Mouse (Mus musculus): ENCODE data around the gene Fam71e1. TPM values are rescaled to one million over a fixed set of nuclear protein-coding genes. Genes with fewer than 3 reads are reported as not detected.

The Fam71e1 gene
- polyA plus RNA-seq (2012; rRNA removed) = 10.0 and 12.5 TPM in 2 replicates

DNA sequence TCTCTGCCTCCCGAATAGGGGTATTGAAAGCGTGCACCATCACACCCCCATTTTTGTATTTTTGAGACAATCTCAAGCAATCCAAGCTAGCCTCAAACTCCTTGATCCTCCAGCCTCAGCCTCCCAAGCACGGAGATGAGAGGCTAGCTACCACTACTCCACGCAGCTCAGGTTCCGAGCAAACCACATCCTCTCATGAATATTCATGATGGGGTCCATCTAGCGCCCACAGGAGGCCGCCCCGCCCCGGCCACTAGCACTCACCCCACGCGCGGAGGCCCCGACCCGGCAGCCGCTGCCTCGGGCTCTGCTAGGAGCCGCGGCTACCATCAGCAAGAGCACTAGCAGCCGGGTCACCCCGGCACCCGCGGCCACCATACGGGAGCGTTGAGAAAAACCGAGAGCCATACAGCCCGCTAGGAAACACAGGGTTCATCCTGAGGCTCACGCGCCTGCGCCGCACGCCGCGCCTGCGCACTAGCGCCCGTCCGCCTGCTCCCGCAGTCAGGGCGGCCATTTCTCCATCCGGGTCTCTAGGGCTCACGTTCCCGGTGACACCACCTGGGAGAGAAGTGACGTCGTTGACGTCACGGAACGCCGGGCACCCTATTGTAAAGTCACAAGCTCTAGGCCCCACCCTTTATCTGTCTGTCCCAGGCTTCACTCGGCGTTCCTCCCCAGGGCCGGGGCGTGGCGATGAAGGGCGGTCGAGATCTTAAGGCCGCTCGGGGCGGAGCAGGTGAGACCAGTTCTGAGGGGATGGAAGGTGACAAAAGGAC lies at the start of gene Fam71e1, which contains the start of gene Emc10:
Gene Fam71e1, plus strand, starts transcription at position 590 of the 779 bp plus-strand sequence.
Gene Emc10, minus strand, starts transcription at position 538 of the 779 bp plus-strand sequence.
- peak; percentile 98 for DNase-seq (ENCODE audit: low spot score)

- no peak for DNase-seq (ENCODE audit: low spot score)
These were observed 43.1 kb upstream of the Fam71e1 start for GRCm38 (mm10) chr7:44453256-44453655.

- peak; percentile 4 for DNase-seq (ENCODE audit: low spot score)
These were observed 40.1 kb upstream of the Fam71e1 start for GRCm38 (mm10) chr7:44456302-44456701.

DNA sequence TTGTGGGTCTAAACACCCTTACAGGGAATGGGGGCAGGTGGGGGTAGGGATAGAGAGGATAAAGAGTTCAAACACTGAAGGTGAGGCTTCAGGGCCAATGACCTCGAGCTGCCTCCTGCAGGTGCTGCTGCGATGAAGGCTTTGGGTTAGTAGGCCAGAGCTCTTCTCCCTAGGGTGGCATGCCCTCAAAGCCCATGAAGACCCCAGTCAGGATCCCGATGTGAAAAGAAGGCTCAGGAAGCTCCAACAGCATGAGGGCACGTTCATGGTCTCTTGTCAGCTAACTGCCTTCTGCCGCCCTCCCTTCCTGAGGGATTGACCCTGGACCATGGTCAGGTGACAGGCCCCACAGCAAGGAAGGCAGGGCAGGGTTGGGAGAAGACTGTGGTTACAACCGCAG lies 36.3 kb upstream of the Fam71e1 start:
- DNase-seq (ENCODE audit: low spot score) = no peak

DNA sequence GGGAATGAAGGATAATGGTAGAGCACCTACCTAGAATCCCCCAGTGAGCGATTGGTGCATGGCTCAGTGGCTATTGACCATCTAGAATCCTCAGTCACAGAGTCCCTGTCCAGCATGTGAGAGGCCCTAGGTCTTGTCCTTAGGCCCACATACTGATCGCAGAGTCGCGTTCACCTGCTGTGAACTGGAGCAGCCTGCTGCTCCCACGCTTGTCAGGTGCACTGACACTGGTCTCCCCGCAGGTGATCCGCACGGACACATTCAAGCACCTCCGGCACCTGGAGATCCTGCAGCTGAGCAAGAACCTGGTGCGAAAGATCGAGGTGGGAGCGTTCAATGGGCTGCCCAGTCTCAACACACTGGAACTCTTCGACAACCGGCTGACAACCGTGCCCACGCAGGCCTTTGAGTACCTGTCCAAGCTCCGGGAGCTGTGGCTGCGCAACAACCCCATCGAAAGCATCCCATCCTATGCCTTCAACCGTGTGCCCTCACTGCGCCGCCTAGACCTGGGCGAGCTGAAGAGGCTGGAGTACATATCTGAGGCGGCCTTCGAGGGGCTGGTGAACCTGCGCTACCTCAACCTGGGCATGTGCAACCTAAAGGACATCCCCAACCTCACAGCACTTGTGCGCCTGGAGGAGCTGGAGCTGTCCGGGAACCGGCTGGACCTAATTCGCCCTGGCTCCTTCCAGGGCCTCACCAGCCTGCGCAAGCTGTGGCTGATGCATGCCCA lies 35.4 kb upstream of the Fam71e1 start:
- no peak for DNase-seq (ENCODE audit: low spot score)

DNA sequence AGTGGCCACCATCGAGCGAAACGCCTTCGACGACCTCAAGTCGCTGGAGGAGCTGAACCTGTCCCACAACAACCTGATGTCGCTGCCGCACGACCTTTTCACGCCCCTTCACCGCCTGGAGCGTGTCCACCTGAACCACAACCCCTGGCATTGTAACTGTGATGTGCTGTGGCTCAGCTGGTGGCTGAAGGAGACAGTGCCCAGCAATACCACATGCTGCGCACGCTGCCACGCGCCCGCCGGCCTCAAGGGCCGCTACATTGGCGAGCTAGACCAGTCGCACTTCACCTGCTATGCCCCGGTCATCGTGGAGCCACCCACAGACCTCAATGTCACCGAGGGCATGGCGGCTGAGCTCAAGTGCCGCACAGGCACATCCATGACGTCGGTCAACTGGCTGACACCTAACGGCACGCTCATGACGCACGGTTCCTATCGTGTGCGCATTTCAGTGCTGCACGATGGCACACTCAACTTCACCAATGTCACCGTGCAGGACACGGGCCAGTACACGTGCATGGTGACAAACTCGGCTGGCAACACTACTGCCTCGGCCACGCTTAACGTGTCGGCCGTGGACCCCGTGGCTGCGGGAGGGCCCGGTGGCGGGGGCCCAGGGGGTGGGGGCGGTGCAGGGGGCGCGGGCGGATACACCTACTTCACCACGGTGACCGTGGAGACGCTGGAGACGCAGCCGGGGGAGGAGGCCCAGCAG lies 34.7 kb upstream of the Fam71e1 start:
- peak; percentile 19 for DNase-seq (ENCODE audit: low spot score)

DNA sequence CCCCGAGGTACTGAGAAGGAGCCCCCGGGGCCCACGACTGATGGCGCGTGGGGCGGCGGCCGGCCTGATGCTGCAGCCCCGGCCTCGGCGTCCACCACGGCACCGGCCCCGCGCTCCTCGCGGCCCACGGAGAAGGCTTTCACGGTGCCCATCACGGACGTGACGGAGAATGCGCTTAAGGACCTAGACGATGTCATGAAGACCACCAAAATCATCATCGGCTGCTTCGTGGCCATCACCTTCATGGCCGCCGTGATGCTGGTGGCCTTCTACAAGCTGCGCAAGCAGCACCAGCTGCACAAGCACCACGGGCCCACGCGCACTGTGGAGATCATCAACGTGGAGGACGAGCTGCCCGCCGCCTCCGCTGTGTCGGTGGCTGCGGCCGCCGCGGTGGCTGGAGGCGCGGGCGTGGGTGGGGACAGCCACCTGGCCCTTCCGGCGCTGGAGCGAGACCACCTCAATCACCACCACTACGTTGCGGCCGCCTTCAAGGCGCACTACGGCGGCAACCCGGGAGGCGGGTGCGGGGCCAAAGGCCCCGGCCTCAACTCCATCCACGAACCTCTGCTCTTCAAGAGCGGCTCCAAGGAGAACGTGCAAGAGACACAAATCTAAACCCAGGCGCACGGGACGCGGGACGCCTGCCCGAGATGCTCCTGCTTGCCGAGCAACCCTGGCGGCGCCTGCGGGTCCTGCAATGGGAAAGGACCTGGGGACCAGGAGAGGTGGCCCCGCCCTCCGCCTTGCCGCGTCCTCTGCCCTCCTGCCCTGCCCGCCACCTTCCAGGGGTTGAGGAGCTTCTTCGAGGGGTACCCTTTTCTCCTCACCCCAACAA lies 33.9 kb upstream of the Fam71e1 start:
- peak; percentile 18 for DNase-seq (ENCODE audit: low spot score)

DNA sequence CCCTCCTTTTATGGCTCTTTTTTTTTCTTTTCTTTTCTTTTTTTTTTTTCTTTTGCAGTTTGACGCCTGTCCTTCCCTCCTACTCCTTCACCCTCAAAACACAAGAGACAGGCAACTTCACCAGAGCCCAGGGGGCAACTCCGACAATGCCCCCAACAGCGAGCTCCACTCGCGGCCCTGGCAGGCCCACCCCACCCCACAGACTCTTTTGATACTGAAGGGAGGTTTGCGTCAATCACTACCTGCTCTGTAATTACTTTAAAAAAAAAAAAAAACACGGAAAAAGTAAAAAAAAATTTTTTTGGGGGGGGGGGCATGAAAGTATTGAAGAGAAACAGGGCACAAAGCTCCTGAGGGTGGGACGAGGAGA lies 33.3 kb upstream of the Fam71e1 start:
- no peak for DNase-seq (ENCODE audit: low spot score)

DNA sequence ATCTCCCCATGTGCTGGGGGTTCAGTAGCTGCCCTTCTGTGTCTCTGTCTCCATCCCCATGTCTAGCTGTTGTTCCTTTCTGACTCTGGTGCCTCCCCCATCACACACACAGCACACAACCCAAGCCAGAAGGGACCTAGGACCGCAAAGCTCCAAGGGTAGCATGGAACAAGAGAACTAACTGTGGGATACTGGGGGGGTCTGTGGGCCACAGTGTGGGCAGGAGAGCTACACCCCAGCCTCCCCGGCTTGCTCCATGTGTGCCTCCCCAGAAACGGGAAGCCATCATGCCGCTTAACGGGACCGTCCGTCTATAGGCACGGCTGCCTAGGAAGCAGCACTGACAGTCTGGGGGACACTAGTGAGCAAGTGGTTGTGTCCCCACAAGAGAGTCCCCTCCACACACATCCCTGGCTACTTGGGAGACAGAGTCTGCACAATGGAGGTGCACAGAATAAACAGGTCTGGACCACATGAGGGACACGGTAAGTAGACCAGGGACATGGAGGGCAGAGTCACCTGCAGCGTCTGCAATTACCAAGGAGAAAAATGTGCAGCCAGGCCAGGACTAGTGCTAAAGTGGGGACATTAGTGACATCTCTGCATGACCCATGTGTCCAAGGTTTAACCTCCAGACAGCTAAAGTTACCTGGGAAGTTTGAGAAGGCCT lies 32.7 kb upstream of the Fam71e1 start:
- peak; percentile 9 for DNase-seq (ENCODE audit: low spot score)

- peak; percentile 14 for DNase-seq (ENCODE audit: low spot score)
These were observed 31.9 kb upstream of the Fam71e1 start for GRCm38 (mm10) chr7:44464511-44464910.

DNA sequence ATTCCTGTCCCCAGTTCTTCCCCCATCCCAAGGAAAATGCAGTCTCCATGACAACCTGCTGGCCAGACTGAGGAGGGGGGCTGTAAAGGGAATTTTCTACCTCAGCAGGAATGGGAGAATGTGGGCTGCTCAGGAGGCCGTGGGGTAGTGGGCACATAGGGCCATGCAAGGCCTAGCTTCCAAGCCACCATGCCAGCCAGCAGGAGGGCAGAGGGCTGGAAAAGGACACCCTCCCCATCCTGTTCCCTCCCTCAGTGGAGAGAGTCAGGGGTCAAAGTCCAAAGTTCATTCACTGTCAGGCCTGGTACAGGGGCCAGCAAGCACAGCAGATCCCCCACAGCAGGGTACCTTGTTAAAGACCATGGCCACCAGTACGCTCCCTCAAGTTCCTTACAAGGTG lies 31.3 kb upstream of the Fam71e1 start, which contains the start of gene Aspdh:
Gene Aspdh, plus strand, starts transcription at position 281 of the 400 bp plus-strand sequence.
- DNase-seq (ENCODE audit: low spot score) = peak; percentile 13

- peak; percentile 17 for DNase-seq (ENCODE audit: low spot score)
These were observed 30.1 kb upstream of the Fam71e1 start for GRCm38 (mm10) chr7:44466006-44466887.

DNA sequence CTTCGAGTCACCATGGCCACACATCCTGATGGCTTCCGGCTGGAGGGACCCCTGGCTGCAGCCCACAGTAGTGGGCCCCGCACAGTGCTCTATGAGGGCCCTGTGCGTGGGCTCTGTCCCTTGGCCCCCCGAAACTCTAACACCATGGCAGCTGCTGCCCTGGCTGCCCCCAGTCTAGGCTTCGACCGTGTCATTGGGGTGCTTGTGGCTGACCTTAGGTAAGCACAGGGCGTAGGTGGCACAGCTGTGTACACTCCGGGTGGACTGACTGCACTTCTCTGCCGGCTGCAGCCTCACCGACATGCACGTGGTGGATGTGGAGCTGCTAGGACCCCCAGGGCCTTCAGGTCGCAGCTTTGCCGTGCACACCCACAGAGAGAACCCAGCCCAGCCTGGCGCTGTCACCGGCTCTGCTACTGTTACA lies 29.5 kb upstream of the Fam71e1 start:
- no peak for DNase-seq (ENCODE audit: low spot score)

DNA sequence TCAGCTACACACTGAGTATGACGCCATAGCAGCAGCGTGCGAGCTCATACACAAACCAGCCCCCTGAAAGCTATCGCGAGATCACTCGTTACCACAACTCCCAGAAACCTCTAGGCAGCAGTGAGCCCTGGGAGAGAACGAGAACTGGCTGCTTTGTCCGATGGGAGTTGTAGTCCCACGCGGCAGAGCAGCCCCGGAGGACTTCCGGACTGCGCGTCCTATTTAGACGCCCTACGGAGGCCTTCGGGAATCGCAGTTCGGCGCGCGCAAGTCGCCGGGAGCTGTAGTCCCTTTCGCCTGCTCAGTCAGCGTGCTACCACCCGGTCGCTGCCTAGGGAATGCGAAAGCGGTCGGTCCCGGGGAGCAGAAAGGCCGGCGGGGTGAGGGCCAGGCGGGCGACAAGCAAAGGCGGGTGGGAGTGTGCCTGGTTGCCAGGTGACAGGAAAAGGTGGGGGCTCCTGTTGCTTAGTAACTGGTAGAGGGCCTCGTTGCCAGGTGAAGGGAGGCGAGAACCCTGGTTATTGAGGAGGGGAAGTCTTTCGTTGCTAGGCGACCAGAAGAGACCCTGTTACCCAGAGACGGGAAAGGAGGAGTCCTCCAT lies 28.5 kb upstream of the Fam71e1 start, which contains the start of gene Josd2:
Gene Josd2, plus strand, starts transcription at position 170 of the 601 bp plus-strand sequence.
- DNase-seq (ENCODE audit: low spot score) = peak; percentile 78

DNA sequence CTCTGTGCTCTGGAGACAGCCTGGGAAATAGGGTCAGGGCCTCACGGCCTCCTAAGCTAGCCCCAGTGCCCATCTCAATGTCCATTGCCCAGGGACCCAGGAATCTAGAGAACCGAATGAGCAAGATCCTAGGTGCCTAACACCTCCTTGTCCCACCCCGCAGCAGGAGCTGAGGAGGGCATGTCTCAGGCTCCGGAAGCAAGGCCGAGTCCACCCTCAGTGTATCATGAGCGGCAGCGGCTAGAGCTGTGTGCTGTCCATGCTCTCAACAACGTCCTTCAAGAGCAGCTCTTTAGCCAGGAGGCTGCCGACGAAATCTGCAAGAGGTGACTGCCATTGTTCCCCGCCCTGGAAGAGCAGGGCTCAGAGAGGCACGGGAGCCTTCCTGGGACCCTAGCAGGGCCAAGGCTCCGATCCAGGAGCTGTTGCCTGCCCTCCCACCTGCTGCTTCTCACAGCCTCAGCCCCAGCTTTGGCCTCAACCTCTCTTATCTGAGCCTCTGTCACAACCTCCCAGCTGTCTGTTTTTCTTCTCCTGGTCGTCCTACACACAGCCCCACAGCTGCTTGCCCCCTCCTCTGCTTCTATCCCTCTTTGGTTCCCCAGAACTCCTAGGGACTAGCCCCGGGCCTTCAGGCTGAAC lies 27.6 kb upstream of the Fam71e1 start:
- peak; percentile 19 for DNase-seq (ENCODE audit: low spot score)

- no peak for DNase-seq (ENCODE audit: low spot score)
These were observed 26.4 kb upstream of the Fam71e1 start for GRCm38 (mm10) chr7:44469677-44470675.

Data from urinary bladder, adult 2 months (tissue).